Mouse (Mus musculus): ENCODE results near the gene Nedd8. TPM values are rescaled to one million over a fixed set of nuclear protein-coding genes. Genes with fewer than 3 reads are reported as not detected.

Gene Nedd8
- polyA plus RNA-seq, 1 experiment from 2014 or later, result 605 TPM

GRCm38 (mm10) chr14:55658011-55658410, 13.9 kb downstream of the Nedd8 start:
- no peak for ATAC-seq
- no peaks in the 10 kb centered on the region for H3K9me3 ChIP-seq
- H3K4me2 ChIP-seq (replicated peaks), result no peak overlapping the region
- 91% methylated on average over 5 of the region's 5 CpGs for WGBS
- H3K9ac ChIP-seq (replicated peaks), result no peak overlapping the region
- H3K4me1 ChIP-seq (replicated peaks), result peaks cover 16% of the 10 kb centered on the region
- H3K27me3 ChIP-seq, result no peaks in the 10 kb centered on the region
- peaks cover 24% of the 10 kb centered on the region for H3K36me3 ChIP-seq
- no peak overlapping the region for H3K27ac ChIP-seq
- no peak overlapping the region for H3K4me3 ChIP-seq (replicated peaks)

DNA sequence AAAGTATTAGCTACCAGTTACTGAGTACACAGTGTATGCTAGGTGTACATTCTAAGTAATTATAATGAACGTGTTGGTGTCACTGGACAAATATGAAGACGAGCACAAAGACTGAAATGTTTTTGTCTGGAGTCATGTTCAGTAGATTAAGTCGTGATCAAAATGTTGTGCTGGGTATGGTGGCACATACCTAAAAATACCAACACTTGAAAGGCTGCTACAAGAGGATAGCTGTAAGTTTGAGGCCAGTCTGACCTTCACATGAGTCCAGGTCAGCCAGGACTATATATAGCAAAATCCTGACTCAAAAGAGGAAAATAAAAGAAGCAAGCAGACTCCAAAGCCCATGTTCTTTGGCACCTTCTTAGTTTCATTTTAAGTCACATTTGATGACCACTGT, 15.0 kb downstream of the Nedd8 start:
- no peak overlapping the region for H3K27ac ChIP-seq
- H3K9ac ChIP-seq (replicated peaks), result no peak overlapping the region
- no peaks in the 10 kb centered on the region for H3K27me3 ChIP-seq
- no peak for ATAC-seq
- no peak overlapping the region for H3K4me3 ChIP-seq (replicated peaks)
- WGBS, result 82% methylated on average over 3 of the region's 3 CpGs
- H3K4me2 ChIP-seq (replicated peaks), result no peak overlapping the region
- H3K4me1 ChIP-seq (replicated peaks), result peaks cover 16% of the 10 kb centered on the region
- no peaks in the 10 kb centered on the region for H3K9me3 ChIP-seq
- peaks cover 18% of the 10 kb centered on the region for H3K36me3 ChIP-seq

GRCm38 (mm10) chr14:55651528-55651927, 20.4 kb downstream of the Nedd8 start:
- WGBS, result 95% methylated on average over 7 of the region's 7 CpGs

GRCm38 (mm10) chr14:55649884-55650283, 22.0 kb downstream of the Nedd8 start, which contains the start of gene Tssk4:
TSS of gene Tssk4 (plus strand) at chr14:55650184.
- H3K9me3 ChIP-seq, result no peaks in the 10 kb centered on the region
- no peak within 1 kb of the TSS for H3K4me2 ChIP-seq (replicated peaks)
- peaks cover 6% of the 10 kb centered on the region; the same call in 1 of the 2 replicates for H3K36me3 ChIP-seq
- ATAC-seq, result no peak
- H3K4me3 ChIP-seq (replicated peaks), result no peak within 1 kb of the TSS
- peaks cover 5% of the 10 kb centered on the region for H3K4me1 ChIP-seq (replicated peaks)
- WGBS, result 95% methylated on average over 2 of the region's 2 CpGs
- no peak within 1 kb of the TSS for H3K9ac ChIP-seq (replicated peaks)
- no peaks in the 10 kb centered on the region for H3K27me3 ChIP-seq
- H3K27ac ChIP-seq, result no peak within 1 kb of the TSS

More at GRCm38 (mm10) chr14:55651528-55651927, 20.4 kb downstream of the Nedd8 start:
- no peak overlapping the region for H3K4me3 ChIP-seq (replicated peaks)
- no peaks in the 10 kb centered on the region for H3K9me3 ChIP-seq
- no peak overlapping the region for H3K4me2 ChIP-seq (replicated peaks)
- no peak overlapping the region for H3K27ac ChIP-seq
- no peaks in the 10 kb centered on the region for H3K27me3 ChIP-seq
- no peak for ATAC-seq
- no peak overlapping the region for H3K9ac ChIP-seq (replicated peaks)
- H3K4me1 ChIP-seq (replicated peaks), result no peaks in the 10 kb centered on the region
- peaks cover 1% of the 10 kb centered on the region; the same call in 1 of the 2 replicates for H3K36me3 ChIP-seq

- WGBS, result 37% methylated on average over 17 of the region's 17 CpGs
- H3K4me2 ChIP-seq (replicated peaks), result peak overlapping the region; percentile 90
- ATAC-seq, result no peak
- peak overlapping the region; percentile 95 for H3K9ac ChIP-seq (replicated peaks)
- no peaks in the 10 kb centered on the region for H3K9me3 ChIP-seq
- no peaks in the 10 kb centered on the region for H3K27me3 ChIP-seq
- peaks cover 26% of the 10 kb centered on the region for H3K4me1 ChIP-seq (replicated peaks)
- H3K27ac ChIP-seq, result no peak overlapping the region
- peak overlapping the region; percentile 96 for H3K4me3 ChIP-seq (replicated peaks)
- peaks cover 24% of the 10 kb centered on the region for H3K36me3 ChIP-seq
Observed at GRCm38 (mm10) chr14:55644261-55644888, 27.5 kb downstream of the Nedd8 start.

DNA sequence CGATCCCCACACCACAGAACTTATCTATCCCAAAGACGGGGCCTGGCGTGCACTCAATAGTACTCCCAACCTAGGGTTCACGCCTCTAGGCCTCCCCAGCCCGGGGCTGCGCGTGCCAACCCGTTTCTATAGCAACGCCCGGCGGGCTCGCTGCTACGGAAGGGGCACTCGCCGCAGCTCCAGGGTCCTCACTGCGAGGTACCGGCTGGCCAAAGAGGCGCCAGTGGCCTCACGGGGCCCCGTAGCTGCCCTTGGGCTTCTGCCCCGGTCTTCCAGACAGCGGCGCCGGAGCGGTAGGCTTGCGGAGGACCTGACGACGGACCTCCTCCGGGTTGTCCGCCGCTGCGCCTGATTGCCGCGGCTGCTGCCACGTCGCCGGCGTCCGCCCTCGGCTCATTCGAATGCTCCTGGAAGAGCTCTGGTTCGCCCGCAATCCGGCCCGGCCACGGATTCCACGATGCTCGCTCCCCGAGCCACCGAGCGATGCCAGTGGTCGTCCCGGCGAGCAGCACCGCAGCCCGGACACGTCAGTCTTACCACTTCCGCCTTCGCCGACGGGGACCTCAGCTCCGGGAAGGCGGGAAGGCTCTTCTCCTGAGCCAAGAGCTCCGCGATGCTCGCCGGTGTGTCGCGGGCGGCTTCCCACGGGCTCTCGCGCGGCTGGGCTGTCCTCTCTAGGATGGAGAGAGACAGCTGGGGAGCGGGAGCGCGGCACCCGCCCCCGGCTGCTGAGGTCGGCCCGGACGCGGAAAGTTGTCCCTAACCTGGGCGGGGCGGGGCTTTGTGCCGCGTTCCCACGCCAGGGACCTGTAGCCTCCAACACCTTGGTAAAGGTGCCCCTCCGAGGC, 28.6 kb downstream of the Nedd8 start, which contains the start of gene Tm9sf1:
Gene Tm9sf1 (minus strand): TSS at position 747 of the 848 bp plus-strand sequence.
- Histone ChIP-seq H3K27me3 (no peaks in the 10 kb centered on the region), H3K4me2 (replicated peaks) (peak within 1 kb of the TSS; percentile 90), H3K4me3 (replicated peaks) (peak within 1 kb of the TSS; percentile 96), H3K4me1 (replicated peaks) (peaks cover 26% of the 10 kb centered on the region), H3K27ac (peak within 1 kb of the TSS; percentile 97), H3K36me3 (peaks cover 34% of the 10 kb centered on the region), H3K9ac (replicated peaks) (peak within 1 kb of the TSS; percentile 95), H3K9me3 (no peaks in the 10 kb centered on the region)
- peak; percentile 93 for ATAC-seq
- WGBS, result under 1% methylated on average over 87 of the region's 89 CpGs

- Histone ChIP-seq H3K4me3 (replicated peaks) (peak overlapping the region; percentile 96), H3K4me2 (replicated peaks) (peak overlapping the region; percentile 90), H3K27ac (peak overlapping the region; percentile 97), H3K36me3 (peaks cover 40% of the 10 kb centered on the region), H3K9me3 (no peaks in the 10 kb centered on the region), H3K27me3 (no peaks in the 10 kb centered on the region), H3K4me1 (replicated peaks) (peaks cover 26% of the 10 kb centered on the region), H3K9ac (replicated peaks) (peak overlapping the region; percentile 95)
- 27% methylated on average over 8 of the region's 8 CpGs for WGBS
- peak; percentile 69 for ATAC-seq
Observed at GRCm38 (mm10) chr14:55642679-55643059, 29.3 kb downstream of the Nedd8 start.

- H3K4me1 ChIP-seq (replicated peaks), result peaks cover 28% of the 10 kb centered on the region
- H3K27me3 ChIP-seq, result no peaks in the 10 kb centered on the region
- no peaks in the 10 kb centered on the region for H3K9me3 ChIP-seq
- peaks cover 48% of the 10 kb centered on the region for H3K36me3 ChIP-seq
- H3K27ac ChIP-seq, result no peak overlapping the region
- H3K4me2 ChIP-seq (replicated peaks), result no peak overlapping the region
- H3K4me3 ChIP-seq (replicated peaks), result no peak overlapping the region
- no peak overlapping the region for H3K9ac ChIP-seq (replicated peaks)
- ATAC-seq, result no peak
- WGBS, result 97% methylated on average over 13 of the region's 13 CpGs
Observed at GRCm38 (mm10) chr14:55641291-55641690, 30.6 kb downstream of the Nedd8 start.

DNA sequence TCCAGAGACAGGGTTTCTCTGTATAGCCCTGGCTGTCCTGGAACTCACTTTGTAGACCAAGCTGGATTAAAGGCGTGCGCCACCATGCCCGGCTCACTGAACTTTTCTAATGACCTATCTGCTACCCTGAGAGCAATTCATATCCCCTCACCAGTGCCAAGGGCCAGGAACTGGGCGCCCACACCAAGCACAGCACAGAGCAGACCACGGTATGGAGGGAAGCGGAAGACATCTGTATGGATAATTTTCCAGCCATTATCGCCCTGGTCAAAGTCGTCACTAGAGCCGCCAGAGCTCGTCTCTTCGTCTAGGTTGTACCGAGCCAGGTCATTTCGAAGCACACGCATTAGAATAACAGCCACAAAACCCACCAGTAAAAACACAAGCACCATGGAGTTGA, 31.1 kb downstream of the Nedd8 start:
- no peak overlapping the region for H3K4me3 ChIP-seq (replicated peaks)
- no peak overlapping the region for H3K9ac ChIP-seq (replicated peaks)
- H3K9me3 ChIP-seq, result no peaks in the 10 kb centered on the region
- H3K27ac ChIP-seq, result no peak overlapping the region
- peaks cover 48% of the 10 kb centered on the region for H3K36me3 ChIP-seq
- H3K27me3 ChIP-seq, result no peaks in the 10 kb centered on the region
- no peak overlapping the region for H3K4me2 ChIP-seq (replicated peaks)
- 95% methylated on average over 14 of the region's 14 CpGs for WGBS
- no peak for ATAC-seq
- H3K4me1 ChIP-seq (replicated peaks), result peaks cover 32% of the 10 kb centered on the region

DNA sequence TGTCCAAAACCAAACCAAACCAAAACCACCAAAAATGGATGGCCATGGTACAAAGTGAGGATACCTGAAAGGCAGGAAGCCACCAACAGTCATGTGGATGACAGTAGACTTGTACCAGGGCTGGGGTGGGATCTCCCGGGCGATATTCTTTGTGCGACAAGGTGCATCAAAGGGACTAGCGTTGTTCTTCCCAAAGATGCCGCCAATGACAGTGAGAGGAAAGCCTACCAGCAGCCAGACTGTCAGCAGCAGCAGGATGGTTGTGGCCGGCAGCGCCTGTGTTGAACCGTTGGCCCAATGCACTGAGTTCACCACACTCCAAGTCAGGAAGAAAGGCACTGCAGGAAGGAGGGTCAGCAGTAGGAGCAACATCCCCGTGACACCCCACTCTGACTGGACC, 34.1 kb downstream of the Nedd8 start, which contains the start of gene Gm49378:
Gene Gm49378 (minus strand): TSS at position 101 of the 400 bp plus-strand sequence.
- Histone ChIP-seq H3K36me3 (peaks cover 61% of the 10 kb centered on the region), H3K27me3 (no peaks in the 10 kb centered on the region), H3K27ac (no peak within 1 kb of the TSS), H3K4me3 (replicated peaks) (no peak within 1 kb of the TSS), H3K4me1 (replicated peaks) (peaks cover 30% of the 10 kb centered on the region), H3K9ac (replicated peaks) (no peak within 1 kb of the TSS), H3K4me2 (replicated peaks) (no peak within 1 kb of the TSS), H3K9me3 (no peaks in the 10 kb centered on the region)
- no peak for ATAC-seq
- WGBS, result 98% methylated on average over 9 of the region's 9 CpGs

- Histone ChIP-seq H3K27me3 (no peaks in the 10 kb centered on the region), H3K4me2 (replicated peaks) (peak within 1 kb of the TSS; percentile 95), H3K4me1 (replicated peaks) (peaks cover 20% of the 10 kb centered on the region), H3K4me3 (replicated peaks) (peak within 1 kb of the TSS; percentile 70), H3K36me3 (peaks cover 76% of the 10 kb centered on the region), H3K9ac (replicated peaks) (peak within 1 kb of the TSS; percentile 80), H3K9me3 (no peaks in the 10 kb centered on the region), H3K27ac (peak within 1 kb of the TSS; percentile 78)
- peak; percentile 93 for ATAC-seq
- 2% methylated on average over 33 of the region's 33 CpGs for WGBS
Observed at GRCm38 (mm10) chr14:55635523-55636007, 36.4 kb downstream of the Nedd8 start, which contains the start of gene Ipo4. TSS of gene Ipo4 (minus strand) at chr14:55635957.

All from midbrain, embryonic 13.5 days (tissue).